Mouse (Mus musculus): ENCODE measurements at regions not wholly inside any gene's neighbourhood (a gene's known extent, or its start where the extent isn't known, plus 50 kb on each side); places are given as distances from the start of the nearest gene placed in this dataset.

GRCm38 (mm10) chr10:119395048-119395447 lies 58.6 kb upstream of the Grip1 start:
- Histone ChIP-seq H3K4me1 (ENCODE audit: control insufficient read depth, insufficient read depth, low read length) (no peaks in the 10 kb centered on the region), H3K4me3 (replicated peaks; ENCODE audit: extremely low read depth, low read depth, low read length) (no peak overlapping the region)
- no peak for DNase-seq
- TF ChIP-seq CTCF (IDR thresholded peaks at IDR 0.05; ENCODE audit: insufficient read depth, low read length): no peak
- no peak for TF ChIP-seq POLR2A (IDR thresholded peaks at IDR 0.05; ENCODE audit: borderline replicate concordance, extremely low read depth, low read depth, low read length)
- 79% methylated on average over 5 of the region's 5 CpGs for WGBS

- TF ChIP-seq CTCF (IDR thresholded peaks at IDR 0.05; ENCODE audit: insufficient read depth, low read length) (no peak), POLR2A (IDR thresholded peaks at IDR 0.05; ENCODE audit: borderline replicate concordance, extremely low read depth, low read depth, low read length) (no peak)
- Histone ChIP-seq H3K4me1 (ENCODE audit: control insufficient read depth, insufficient read depth, low read length) (no peaks in the 10 kb centered on the region), H3K4me3 (replicated peaks; ENCODE audit: extremely low read depth, low read depth, low read length) (no peak overlapping the region)
- DNase-seq: no peak
- 91% methylated on average over 3 of the region's 3 CpGs for WGBS
These were observed 65.7 kb upstream of the Grip1 start for GRCm38 (mm10) chr10:119387924-119388323.

- no peak for TF ChIP-seq CTCF (IDR thresholded peaks at IDR 0.05; ENCODE audit: insufficient read depth, low read length)
- no peak for TF ChIP-seq POLR2A (IDR thresholded peaks at IDR 0.05; ENCODE audit: borderline replicate concordance, extremely low read depth, low read depth, low read length)
- DNase-seq: no peak
- no peaks in the 10 kb centered on the region for H3K4me1 ChIP-seq (ENCODE audit: control insufficient read depth, insufficient read depth, low read length)
- WGBS: 74% methylated on average over 11 of the region's 11 CpGs
- H3K4me3 ChIP-seq (replicated peaks; ENCODE audit: extremely low read depth, low read depth, low read length): no peak overlapping the region
These were observed 71.4 kb upstream of the Grip1 start for GRCm38 (mm10) chr10:119382257-119382656.

DNA sequence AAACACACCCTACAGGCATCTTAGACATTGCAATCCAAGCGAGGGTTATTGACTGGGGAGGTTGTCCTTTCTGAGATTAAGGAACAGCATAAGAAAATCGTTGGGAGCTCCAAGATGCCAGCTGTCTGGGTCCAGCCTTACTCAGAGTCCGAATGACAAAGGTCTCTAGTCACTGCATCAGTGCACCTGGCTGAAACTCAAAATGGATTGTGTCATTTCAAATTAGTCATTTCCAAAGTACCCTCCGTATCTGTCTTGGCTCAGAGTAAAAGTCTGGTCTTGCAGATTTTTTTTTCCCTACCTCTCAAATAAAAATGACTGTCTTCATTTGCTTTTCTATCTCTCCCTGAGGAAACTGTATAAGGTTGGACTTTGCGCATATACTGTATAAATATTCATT lies 85.1 kb upstream of the Grip1 start:
- no peak for DNase-seq
- no peak for TF ChIP-seq POLR2A (IDR thresholded peaks at IDR 0.05; ENCODE audit: borderline replicate concordance, extremely low read depth, low read depth, low read length)
- TF ChIP-seq CTCF (IDR thresholded peaks at IDR 0.05; ENCODE audit: insufficient read depth, low read length): no peak
- no peaks in the 10 kb centered on the region for H3K4me1 ChIP-seq (ENCODE audit: control insufficient read depth, insufficient read depth, low read length)
- whole genome bisulfite sequencing: 55% methylated on average over 5 of the region's 5 CpGs
- H3K4me3 ChIP-seq (replicated peaks; ENCODE audit: extremely low read depth, low read depth, low read length): no peak overlapping the region

- DNase-seq: peak; percentile 7
These were observed 90.0 kb upstream of the Grip1 start for GRCm38 (mm10) chr10:119363616-119364015.

DNA sequence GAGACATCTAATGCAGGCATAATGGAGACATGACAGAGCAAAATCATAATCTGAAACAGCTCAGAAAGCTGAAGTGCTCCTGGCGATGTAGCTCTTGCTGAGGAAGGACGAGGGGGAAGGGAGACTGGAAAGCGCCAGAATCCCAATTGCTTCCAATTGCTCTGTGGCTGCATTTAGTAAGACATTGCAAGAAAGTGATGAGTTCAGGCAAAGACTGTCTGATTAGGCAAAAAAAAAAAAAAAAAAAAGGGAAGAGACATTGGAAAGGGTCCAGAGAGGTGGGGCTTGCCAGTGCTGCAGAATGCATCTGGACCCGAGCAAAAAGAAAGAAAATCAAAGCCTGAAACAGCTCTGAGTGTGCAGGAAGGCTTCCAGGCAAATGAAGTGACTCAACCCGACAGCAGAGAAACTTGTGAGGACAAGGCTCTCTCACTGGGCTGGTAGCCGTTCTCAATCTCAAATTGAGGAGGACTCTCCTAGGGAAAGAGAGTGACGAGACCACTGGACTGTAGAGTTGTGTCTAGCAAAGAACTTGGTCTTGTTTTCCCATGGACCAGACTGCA lies 94.8 kb upstream of the Grip1 start:
- WGBS: 53% methylated on average over 7 of the region's 7 CpGs
- Histone ChIP-seq H3K4me1 (ENCODE audit: control insufficient read depth, insufficient read depth, low read length) (no peaks in the 10 kb centered on the region), H3K4me3 (replicated peaks; ENCODE audit: extremely low read depth, low read depth, low read length) (no peak overlapping the region)
- DNase-seq: no peak
- TF ChIP-seq POLR2A (IDR thresholded peaks at IDR 0.05; ENCODE audit: borderline replicate concordance, extremely low read depth, low read depth, low read length): no peak
- no peak for TF ChIP-seq CTCF (IDR thresholded peaks at IDR 0.05; ENCODE audit: insufficient read depth, low read length)

More at GRCm38 (mm10) chr10:119363616-119364015, 90.0 kb upstream of the Grip1 start:
- no peaks in the 10 kb centered on the region for H3K4me1 ChIP-seq (ENCODE audit: control insufficient read depth, insufficient read depth, low read length)
- no peak overlapping the region for H3K4me3 ChIP-seq (replicated peaks; ENCODE audit: extremely low read depth, low read depth, low read length)
- WGBS: 40% methylated on average over 3 of the region's 3 CpGs
- TF ChIP-seq POLR2A (IDR thresholded peaks at IDR 0.05; ENCODE audit: borderline replicate concordance, extremely low read depth, low read depth, low read length): no peak
- no peak for TF ChIP-seq CTCF (IDR thresholded peaks at IDR 0.05; ENCODE audit: insufficient read depth, low read length)

GRCm38 (mm10) chr10:119342317-119343114 lies 102.7 kb upstream of the Cand1 start:
- no peak for DNase-seq
- no peak overlapping the region for H3K4me3 ChIP-seq (replicated peaks; ENCODE audit: extremely low read depth, low read depth, low read length)
- no peaks in the 10 kb centered on the region for H3K4me1 ChIP-seq (ENCODE audit: control insufficient read depth, insufficient read depth, low read length)
- 80% methylated on average over 13 of the region's 13 CpGs for WGBS
- TF ChIP-seq CTCF (IDR thresholded peaks at IDR 0.05; ENCODE audit: insufficient read depth, low read length): no peak
- TF ChIP-seq POLR2A (IDR thresholded peaks at IDR 0.05; ENCODE audit: borderline replicate concordance, extremely low read depth, low read depth, low read length): no peak

- no peak for DNase-seq
- 70% methylated on average over 8 of the region's 8 CpGs for WGBS
- Histone ChIP-seq H3K4me3 (replicated peaks; ENCODE audit: extremely low read depth, low read depth, low read length) (no peak overlapping the region), H3K4me1 (ENCODE audit: control insufficient read depth, insufficient read depth, low read length) (no peaks in the 10 kb centered on the region)
- no peak for TF ChIP-seq CTCF (IDR thresholded peaks at IDR 0.05; ENCODE audit: insufficient read depth, low read length)
- TF ChIP-seq POLR2A (IDR thresholded peaks at IDR 0.05; ENCODE audit: borderline replicate concordance, extremely low read depth, low read depth, low read length): no peak
These were observed 100.5 kb upstream of the Cand1 start for GRCm38 (mm10) chr10:119340323-119340722.

DNA sequence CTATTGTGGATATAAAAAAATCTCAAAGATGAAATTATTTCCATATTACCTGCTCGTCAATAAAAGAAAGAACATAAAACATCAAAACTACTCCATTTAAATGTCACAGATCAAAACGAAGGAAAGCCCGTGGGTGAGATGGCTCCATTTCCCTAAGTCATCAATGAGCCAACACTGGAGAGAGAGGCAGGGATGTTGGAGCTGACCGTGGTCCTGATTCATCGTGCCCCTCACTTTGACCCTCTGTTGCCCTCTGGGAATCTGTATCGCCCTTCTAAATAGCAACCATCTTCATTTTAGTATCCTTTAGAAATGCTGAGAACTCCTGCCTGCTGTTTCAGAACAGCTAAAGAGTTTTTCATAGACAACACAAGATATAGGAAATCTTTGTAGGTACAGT lies 87.1 kb upstream of the Cand1 start:
- WGBS: 30% methylated on average over 6 of the region's 6 CpGs
- Histone ChIP-seq H3K4me3 (replicated peaks; ENCODE audit: extremely low read depth, low read depth, low read length) (no peak overlapping the region), H3K4me1 (ENCODE audit: control insufficient read depth, insufficient read depth, low read length) (no peaks in the 10 kb centered on the region)
- no peak for DNase-seq
- TF ChIP-seq CTCF (IDR thresholded peaks at IDR 0.05; ENCODE audit: insufficient read depth, low read length) (no peak), POLR2A (IDR thresholded peaks at IDR 0.05; ENCODE audit: borderline replicate concordance, extremely low read depth, low read depth, low read length) (no peak)

- TF ChIP-seq POLR2A (IDR thresholded peaks at IDR 0.05; ENCODE audit: borderline replicate concordance, extremely low read depth, low read depth, low read length) (no peak), CTCF (IDR thresholded peaks at IDR 0.05; ENCODE audit: insufficient read depth, low read length) (no peak)
- no peak for DNase-seq
- 88% methylated on average over 8 of the region's 8 CpGs for WGBS
These were observed 80.1 kb upstream of the Cand1 start for GRCm38 (mm10) chr10:119319953-119320352.

More at GRCm38 (mm10) chr10:119319953-119320352, 80.1 kb upstream of the Cand1 start:
- Histone ChIP-seq H3K4me3 (replicated peaks; ENCODE audit: extremely low read depth, low read depth, low read length) (no peak overlapping the region), H3K4me1 (ENCODE audit: control insufficient read depth, insufficient read depth, low read length) (no peaks in the 10 kb centered on the region)

All from lung, adult 2 months (tissue).